Mouse (Mus musculus): ENCODE results near the gene Dmrtc2.
A peak's percentile ranks its signal among the peaks of the same experiment; 100 is the strongest.

Dmrtc2 gene

GRCm38 (mm10) chr7:24901114-24901513 lies 31.3 kb downstream of the Dmrtc2 start:
- DNase-seq (ENCODE audit: low read depth, low spot score): no peak

- no peak for DNase-seq (ENCODE audit: low read depth, low spot score)
These were observed 32.0 kb downstream of the Dmrtc2 start for GRCm38 (mm10) chr7:24901842-24902241.

- DNase-seq (ENCODE audit: low read depth, low spot score): no peak
These were observed 32.4 kb downstream of the Dmrtc2 start for GRCm38 (mm10) chr7:24902264-24902629.

- DNase-seq (ENCODE audit: low read depth, low spot score): peak; percentile 57
These were observed 33.0 kb downstream of the Dmrtc2 start, which contains the start of gene Arhgef1 for GRCm38 (mm10) chr7:24902630-24903443. Gene Arhgef1, plus strand, starts transcription at chr7:24902912.

- no peak for DNase-seq (ENCODE audit: low read depth, low spot score)
These were observed 33.6 kb downstream of the Dmrtc2 start for GRCm38 (mm10) chr7:24903444-24903825.

GRCm38 (mm10) chr7:24904070-24904483 lies 34.2 kb downstream of the Dmrtc2 start:
- peak; percentile 98 for DNase-seq (ENCODE audit: low read depth, low spot score)

- DNase-seq (ENCODE audit: low read depth, low spot score): peak; percentile 86
These were observed 35.1 kb downstream of the Dmrtc2 start for GRCm38 (mm10) chr7:24904936-24905335.

- no peak for DNase-seq (ENCODE audit: low read depth, low spot score)
These were observed 36.7 kb downstream of the Dmrtc2 start for GRCm38 (mm10) chr7:24906551-24906950.

- DNase-seq (ENCODE audit: low read depth, low spot score): peak; percentile 77
These were observed 37.4 kb downstream of the Dmrtc2 start for GRCm38 (mm10) chr7:24907211-24907748.

- no peak for DNase-seq (ENCODE audit: low read depth, low spot score)
These were observed 42.6 kb downstream of the Dmrtc2 start for GRCm38 (mm10) chr7:24912480-24912879.

- DNase-seq (ENCODE audit: low read depth, low spot score): no peak
These were observed 49.0 kb downstream of the Dmrtc2 start for GRCm38 (mm10) chr7:24918763-24919323.

- no peak for DNase-seq (ENCODE audit: low read depth, low spot score)
These were observed 49.9 kb downstream of the Dmrtc2 start for GRCm38 (mm10) chr7:24919728-24920127.
